Mouse (Mus musculus) thymus, postnatal 14 days (tissue): ENCODE results near the gene Lbh.

Experiments
- DNase-seq: peaks from one replicate; pipeline ENCODE4 v3.0.0; 2021

Gene Lbh

GRCm38 (mm10) chr17:72918053-72918452 is at the start of gene Lbh:
Gene Lbh (plus strand): TSS chr17:72918305.
- DNase-seq, result peak; percentile 99

DNA sequence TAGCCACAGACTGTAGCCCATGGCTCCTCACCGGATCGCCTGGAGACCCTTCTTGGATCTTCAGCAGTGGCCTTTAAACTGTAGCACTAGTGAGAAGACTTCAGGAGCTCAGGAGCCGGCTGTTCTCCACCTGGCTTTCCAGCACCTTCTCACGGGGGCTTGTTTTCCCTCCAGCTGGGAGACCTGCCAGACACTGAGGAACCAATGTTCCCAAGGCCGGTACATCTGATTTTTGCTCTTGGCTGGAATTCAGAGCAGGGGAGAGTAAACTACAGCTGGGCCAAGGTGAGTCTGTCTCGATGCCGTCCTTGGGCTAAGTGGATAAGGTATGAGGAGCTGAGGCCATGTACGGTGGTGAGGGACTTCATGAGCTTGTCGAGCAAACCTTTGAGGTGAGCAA is 39.1 kb upstream of the Lbh start:
- DNase-seq, result no peak

- no peak for DNase-seq
Observed at GRCm38 (mm10) chr17:72880156-72880555, 37.9 kb upstream of the Lbh start.

DNA sequence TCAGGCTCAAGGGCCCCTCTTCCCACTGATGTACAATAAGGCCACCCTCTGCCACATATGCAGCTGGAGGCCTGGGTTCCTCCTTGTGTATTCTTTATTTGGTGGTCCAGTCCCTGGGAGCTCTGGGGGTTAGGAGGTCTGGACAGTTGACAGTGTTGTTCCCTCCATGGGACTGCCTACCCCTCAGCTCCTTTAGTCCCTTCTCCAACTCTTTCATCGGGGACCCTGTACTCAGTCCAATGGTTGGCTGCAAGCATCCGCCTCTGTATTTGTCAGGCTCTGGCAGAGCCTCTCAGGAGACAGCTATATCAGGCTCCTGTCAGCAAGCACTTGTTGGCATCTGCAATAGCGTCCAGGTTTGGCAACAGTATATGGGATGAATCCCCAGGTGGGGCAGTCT is 37.1 kb upstream of the Lbh start:
- no peak for DNase-seq

- no peak for DNase-seq
Observed at GRCm38 (mm10) chr17:72881804-72882203, 36.3 kb upstream of the Lbh start.

DNA sequence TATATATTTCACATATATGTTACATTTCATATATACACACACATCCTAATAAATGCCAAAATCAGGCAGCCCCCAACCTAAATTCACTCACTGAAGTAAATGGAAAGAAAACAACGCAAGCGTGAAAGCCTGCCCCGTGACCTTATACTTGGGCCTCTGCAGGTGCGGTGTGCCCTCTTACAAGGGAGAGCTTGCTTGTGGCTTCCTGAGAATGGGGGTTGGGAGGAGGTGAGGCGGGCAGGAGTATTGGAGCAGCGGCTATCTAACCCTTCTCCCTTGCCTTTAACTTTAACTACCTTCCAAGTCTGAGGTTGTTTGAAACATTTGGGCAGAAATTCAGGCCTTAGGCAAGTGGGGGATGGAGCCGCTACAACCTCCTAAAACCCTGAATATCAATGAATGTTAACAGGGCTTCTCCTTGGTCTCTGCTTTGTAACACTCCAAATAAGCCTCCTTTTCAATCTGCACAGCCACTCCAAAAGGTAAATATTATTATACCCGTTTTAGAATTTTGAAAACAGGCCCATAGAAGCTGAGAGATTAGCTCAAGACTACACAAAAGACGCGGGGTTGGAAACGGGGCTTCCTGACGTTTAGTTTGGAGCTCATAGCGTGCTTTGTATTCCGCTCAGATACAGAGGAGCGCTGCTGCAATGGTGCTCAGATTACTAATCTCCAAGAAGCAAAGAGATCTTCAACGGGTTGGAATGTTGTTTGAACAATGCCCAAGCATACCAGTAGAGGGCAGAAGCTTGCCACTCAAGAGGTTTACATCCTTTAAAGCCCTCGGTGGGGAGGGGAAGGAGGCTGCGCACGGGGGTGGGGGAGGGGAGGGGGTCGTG is 28.3 kb upstream of the Lbh start:
- peak; percentile 85 for DNase-seq

- peak; percentile 22 for DNase-seq
Observed at GRCm38 (mm10) chr17:72890398-72890898, 27.7 kb upstream of the Lbh start.

DNA sequence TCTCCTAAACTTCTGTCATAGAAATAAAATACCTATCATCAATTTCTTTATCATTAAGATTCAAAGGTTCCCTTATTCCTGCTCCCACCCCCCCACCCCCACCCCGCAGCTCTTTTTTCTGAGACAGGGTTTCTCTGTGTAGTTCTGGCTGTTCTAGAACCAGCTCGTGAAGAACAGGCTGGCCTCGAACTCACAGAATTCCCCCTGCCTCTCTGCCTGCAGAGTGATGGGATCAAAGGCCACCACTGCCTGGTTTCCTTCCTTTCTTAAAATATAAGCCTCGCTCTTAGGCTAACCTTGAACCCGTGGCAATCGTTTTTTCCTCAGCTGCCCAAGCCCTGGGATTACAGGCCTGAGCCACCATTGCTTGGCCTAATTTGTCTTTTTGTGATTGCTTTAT is 26.5 kb upstream of the Lbh start:
- no peak for DNase-seq

DNA sequence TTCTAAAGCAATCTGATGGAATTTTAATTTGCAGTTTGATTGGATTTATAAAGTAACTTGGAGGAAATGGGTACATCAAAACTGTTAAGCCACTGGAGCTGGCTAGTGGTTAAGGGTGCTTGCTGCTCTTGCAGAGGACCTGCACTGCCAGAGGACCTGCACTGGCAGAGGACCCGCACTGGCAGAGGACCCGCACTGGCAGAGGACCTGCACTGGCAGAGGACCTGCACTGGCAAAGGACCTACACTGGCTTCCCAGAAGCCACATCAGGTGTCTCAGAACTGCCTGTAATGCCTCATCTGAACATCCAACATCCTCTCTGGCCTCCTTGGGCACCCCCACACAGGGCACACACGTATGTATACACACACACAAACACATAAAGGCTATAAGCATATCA is 22.6 kb upstream of the Lbh start:
- DNase-seq, result no peak

- no peak for DNase-seq
Observed at GRCm38 (mm10) chr17:72897076-72897475, 21.0 kb upstream of the Lbh start.

- DNase-seq, result no peak
Observed at GRCm38 (mm10) chr17:72897961-72898360, 20.1 kb upstream of the Lbh start.

DNA sequence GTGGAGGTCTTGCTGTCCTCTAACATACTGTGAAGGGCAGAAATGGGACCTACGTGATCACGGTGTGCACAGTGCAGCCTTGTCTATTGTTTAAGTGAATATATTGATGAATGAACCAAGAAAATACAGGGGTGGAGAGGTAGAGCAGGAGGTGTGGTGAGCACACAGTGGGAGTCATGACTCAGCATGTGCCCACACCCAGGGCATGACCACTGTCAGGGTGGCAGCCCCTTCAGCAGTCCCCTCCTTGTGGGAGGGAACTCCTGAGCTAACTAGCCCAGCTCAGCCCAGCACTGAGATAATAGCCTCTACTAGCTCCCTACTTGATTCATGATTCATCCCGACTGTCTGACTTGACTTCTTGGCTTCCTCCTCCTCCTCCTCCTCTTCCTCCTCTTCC is 19.3 kb upstream of the Lbh start:
- DNase-seq, result no peak

GRCm38 (mm10) chr17:72901021-72901420 is 17.1 kb upstream of the Lbh start:
- DNase-seq, result no peak

GRCm38 (mm10) chr17:72901705-72902104 is 16.4 kb upstream of the Lbh start:
- no peak for DNase-seq

- no peak for DNase-seq
Observed at GRCm38 (mm10) chr17:72903321-72903720, 14.8 kb upstream of the Lbh start.

DNA sequence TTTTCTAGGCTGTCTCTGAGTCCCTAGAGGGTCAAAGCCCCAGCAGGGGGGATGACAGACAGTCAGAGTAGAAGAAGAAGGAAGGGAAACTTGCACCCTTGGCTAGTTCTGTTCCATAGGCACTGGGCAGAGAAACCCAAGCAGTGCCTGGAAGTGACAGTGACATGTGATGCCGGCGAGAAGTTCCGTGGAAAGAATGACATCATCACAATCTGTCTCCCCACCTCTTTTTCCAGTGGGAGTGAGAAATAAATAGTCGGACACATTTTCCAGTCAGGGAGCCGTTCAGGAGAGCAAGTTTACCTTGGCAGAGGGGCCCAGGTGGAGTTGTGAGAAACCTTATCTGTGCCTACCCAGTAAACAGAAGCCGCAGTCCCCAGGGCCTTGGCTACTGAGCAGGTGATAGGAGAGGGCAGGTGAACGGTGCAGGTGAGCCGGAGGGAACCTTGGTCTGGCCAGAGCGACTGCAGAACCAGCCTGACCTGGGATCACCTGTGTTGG is 14.1 kb upstream of the Lbh start:
- no peak for DNase-seq

DNA sequence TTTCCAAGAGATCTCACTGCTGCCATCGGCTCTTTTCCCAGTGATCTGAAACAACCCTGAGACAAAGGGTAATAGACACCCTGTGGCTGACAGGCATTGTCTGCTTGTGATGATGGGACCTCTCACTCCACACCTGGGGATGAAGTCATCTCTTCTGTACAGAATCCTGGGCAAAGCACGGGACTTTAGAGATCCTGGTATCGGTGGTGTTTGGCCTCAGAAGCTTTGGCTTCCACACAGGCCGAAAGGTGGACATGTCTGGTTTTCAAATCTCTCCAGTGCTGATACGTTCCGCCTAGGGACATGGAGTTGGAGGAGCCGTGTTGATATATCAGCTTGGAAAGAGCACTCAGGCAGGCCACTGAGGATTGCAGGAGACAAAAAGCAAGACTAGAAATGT is 13.2 kb upstream of the Lbh start:
- no peak for DNase-seq

GRCm38 (mm10) chr17:72906231-72906896 is 11.7 kb upstream of the Lbh start:
- DNase-seq, result no peak

- no peak for DNase-seq
Observed at GRCm38 (mm10) chr17:72907211-72907610, 10.9 kb upstream of the Lbh start.

GRCm38 (mm10) chr17:72907777-72908176 is 10.3 kb upstream of the Lbh start:
- no peak for DNase-seq

DNA sequence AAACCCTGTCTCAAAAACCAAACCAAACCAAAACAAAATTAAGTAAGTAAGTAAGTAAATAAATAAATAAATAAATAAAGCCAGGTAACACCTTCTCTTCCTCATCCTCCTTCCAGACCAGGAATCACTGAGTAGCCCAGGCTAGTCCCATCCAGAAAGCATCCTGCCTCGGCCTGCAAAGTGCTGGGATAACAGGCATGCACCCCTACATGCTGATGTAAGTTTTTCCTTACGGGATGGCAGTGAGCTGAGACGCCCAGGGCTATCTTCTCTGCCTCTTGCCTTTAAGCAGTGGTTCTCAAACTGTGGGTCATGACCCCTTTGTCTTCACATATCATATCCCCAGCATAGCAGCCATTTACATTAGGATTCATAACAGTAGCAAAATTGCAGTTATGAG is 9.5 kb upstream of the Lbh start:
- no peak for DNase-seq

- DNase-seq, result no peak
Observed at GRCm38 (mm10) chr17:72909061-72909852, 8.8 kb upstream of the Lbh start.

DNA sequence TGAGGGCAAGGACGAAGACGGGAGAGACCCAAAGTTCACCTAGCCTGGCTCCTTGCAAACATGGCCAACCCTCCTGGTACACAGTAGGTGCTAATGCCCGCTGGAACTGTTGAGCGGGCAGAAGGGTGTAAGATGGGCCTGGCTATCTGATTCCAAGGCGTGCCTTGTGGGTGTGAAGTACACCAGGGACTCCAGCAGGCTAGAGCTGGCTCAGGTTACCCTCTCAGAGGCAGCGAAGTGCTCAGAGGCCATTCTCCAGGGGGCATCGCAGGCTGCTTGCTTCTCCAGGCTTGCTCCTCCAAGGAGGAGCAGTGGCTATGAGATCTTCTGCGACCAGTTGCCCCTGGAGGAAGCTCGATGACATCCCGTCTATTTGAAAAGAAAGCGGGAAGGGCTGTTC is 6.8 kb upstream of the Lbh start:
- DNase-seq, result no peak
